Mouse (Mus musculus) ES-E14 (cell line): ENCODE results near the gene Rtraf. TPM values are rescaled to one million over a fixed set of nuclear protein-coding genes. Genes with fewer than 3 reads are reported as not detected.

ENCODE experiments used
- DNase-seq: peaks from one replicate; pipeline ENCODE4 v3.0.0-alpha.2; 2013; ENCODE audit warnings: low read depth, low spot score
- H3K27ac ChIP-seq: 2 replicates; pipeline ENCODE4 v1.5.1; 2012; ENCODE audit warnings: low read depth, mild to moderate bottlenecking, low read length, moderate library complexity, mixed read lengths; ENCODE audit not compliant: poor library complexity, insufficient read depth, severe bottlenecking
- H3K36me3 ChIP-seq: 2 replicates; pipeline ENCODE4 v1.6.1; 2012; ENCODE audit warnings: mild to moderate bottlenecking, low read length, moderate library complexity, mixed read lengths; ENCODE audit not compliant: control insufficient read depth, poor library complexity, insufficient read depth, severe bottlenecking
- H3K4me1 ChIP-seq, 2 experiments: fragments of 150-350 bp in 1 of 2; sonication (generic) in 1 of 2; 2 replicates each; pipeline ENCODE4 v1.6.1; 2012; ENCODE audit warnings: low read length in 2 of 2, mild to moderate bottlenecking in 1 of 2, mixed read lengths in 1 of 2; ENCODE audit not compliant: control insufficient read depth in 2 of 2, insufficient read depth in 2 of 2, poor library complexity in 1 of 2
- H3K4me3 ChIP-seq, 2 experiments: fragments of 150-350 bp in 1 of 2; sonication (generic) in 1 of 2; 2 replicates each; pipeline ENCODE4 v1.5.1; 2012; ENCODE audit warnings: low read length in 2 of 2, low read depth in 1 of 2, mild to moderate bottlenecking in 1 of 2, mixed read lengths in 1 of 2; ENCODE audit not compliant: insufficient read depth in 1 of 2, poor library complexity in 1 of 2, severe bottlenecking in 1 of 2
- H3K9ac ChIP-seq: 2 replicates; pipeline ENCODE4 v1.6.1; 2012; ENCODE audit warnings: low read depth, mild to moderate bottlenecking, low read length, mixed read lengths; ENCODE audit not compliant: poor library complexity, insufficient read depth, severe bottlenecking
- H3K9me3 ChIP-seq: fragments of 150-350 bp; sonication (generic); 2 replicates; pipeline ENCODE4 v1.6.1; 2012; ENCODE audit warnings: low read depth, mild to moderate bottlenecking, low read length; ENCODE audit not compliant: control insufficient read depth, insufficient read depth
- CHD2 ChIP-seq: IDR thresholded peaks from 2 replicates; pipeline ENCODE4 v1.6.1; 2014; ENCODE audit warnings: mild to moderate bottlenecking, low read depth, low read length, inconsistent platforms
- HCFC1 ChIP-seq: IDR thresholded peaks from 2 replicates; pipeline ENCODE4 v1.6.1; 2012; ENCODE audit warnings: low read length, inconsistent platforms, borderline replicate concordance; ENCODE audit not compliant: insufficient read depth
- MAFK ChIP-seq: IDR thresholded peaks from 2 replicates; pipeline ENCODE4 v1.6.1; 2014; ENCODE audit warnings: mild to moderate bottlenecking, low read depth, low read length, inconsistent platforms; ENCODE audit not compliant: insufficient read depth
- ZC3H11A ChIP-seq: IDR thresholded peaks from 2 replicates; pipeline ENCODE4 v1.6.1; 2012; ENCODE audit warnings: low read depth, mild to moderate bottlenecking, inconsistent platforms, low read length, borderline replicate concordance
- ZNF384 ChIP-seq: IDR thresholded peaks from 2 replicates; pipeline ENCODE4 v1.6.1; 2012; ENCODE audit warnings: low read depth, low read length, inconsistent platforms
- in situ Hi-C, 2 experiments: fragments of 600-800 bp; cut with MboI; formaldehyde crosslinking; loops; one replicate each; pipeline ENCODE4 v1.15.1; 2025; ENCODE audit warnings: low sequenced_read_pairs in 2 of 2, inconsistent platforms in 1 of 2; ENCODE audit not compliant: unreplicated experiment in 2 of 2
- total RNA-seq: library from RNA; depleted of rRNA; stranded (reverse); fragments of 300-350 nt; gene quantifications from 2 replicates; pipeline ENCODE4 v1.2.3, GENCODE M21; 2012

Gene Rtraf
- total RNA-seq, 1 experiment = 118 TPM

DNA sequence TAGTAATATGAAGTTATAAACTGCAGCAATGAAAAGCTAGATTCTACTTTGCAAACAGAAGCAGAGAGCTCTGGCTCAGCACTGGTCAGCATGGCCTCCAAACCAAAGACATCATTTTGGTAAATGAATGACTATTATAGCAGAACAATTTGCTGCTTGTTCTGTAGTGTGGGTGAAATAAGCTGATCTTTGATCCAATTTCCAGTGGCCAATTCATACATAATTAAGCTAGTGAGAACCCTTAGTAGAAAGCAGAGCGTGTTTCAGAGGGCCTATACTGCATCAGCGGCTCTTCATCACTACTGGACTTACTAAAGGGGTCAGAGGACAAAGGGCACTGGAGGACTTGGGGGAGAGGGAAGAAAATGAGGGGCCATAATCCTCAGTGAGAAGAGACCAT, 10.6 kb downstream of the Rtraf start:
- in situ Hi-C loops = no loop called here
- no peak for DNase-seq
- no peak overlapping the region for H3K9ac ChIP-seq
- no peak overlapping the region for H3K27ac ChIP-seq
- no peaks in the 10 kb centered on the region for H3K9me3 ChIP-seq
- peaks cover 45% of the 10 kb centered on the region for H3K36me3 ChIP-seq
- TF ChIP-seq CHD2 (no peak), MAFK (no peak), ZC3H11A (no peak), HCFC1 (no peak), ZNF384 (no peak)
- H3K4me3 ChIP-seq = no peak overlapping the region
- H3K4me1 ChIP-seq = 0 out of 4 replicates have a peak, but pooled peaks cover 0 to 1% of the 10 kb centered on the region in 2 experiments

DNA sequence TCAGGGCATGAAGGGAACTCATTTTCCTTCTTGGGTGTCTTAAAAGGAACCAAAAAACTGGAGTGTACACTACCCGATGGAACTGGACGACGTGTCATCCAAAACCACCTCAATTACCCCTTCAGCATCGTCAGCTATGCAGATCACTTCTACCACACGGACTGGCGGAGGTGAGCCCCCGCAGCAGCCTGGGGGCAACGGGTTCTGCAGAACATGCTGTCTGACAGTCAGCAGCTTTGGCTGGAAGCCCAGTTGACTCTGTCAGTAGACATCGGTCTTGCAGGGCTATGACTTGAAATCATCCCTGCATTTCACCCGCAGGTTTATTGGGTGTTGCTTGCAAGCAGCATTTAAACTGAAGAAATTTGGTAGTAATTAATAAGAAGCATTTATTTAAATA, 13.7 kb downstream of the Rtraf start:
- H3K4me3 ChIP-seq = no peak overlapping the region
- peaks cover 51% of the 10 kb centered on the region for H3K36me3 ChIP-seq
- H3K9me3 ChIP-seq = no peaks in the 10 kb centered on the region
- TF ChIP-seq ZNF384 (no peak), CHD2 (no peak), HCFC1 (no peak), MAFK (no peak), ZC3H11A (no peak)
- in situ Hi-C loops = loop anchor here in 1 of 2 experiments (10.0 kb wide), 1 partner anchor 55 kb away; the partner anchor contains the start of gene Nid2
- DNase-seq = no peak
- no peak overlapping the region for H3K9ac ChIP-seq
- H3K4me1 ChIP-seq = peaks cover 0 to 4% of the 10 kb centered on the region in 2 experiments; a peak in 1 of 4 replicates
- H3K27ac ChIP-seq = no peak overlapping the region

- peaks cover 54% of the 10 kb centered on the region for H3K36me3 ChIP-seq
Observed at GRCm38 (mm10) chr14:19807858-19808257, 15.8 kb downstream of the Rtraf start.

GRCm38 (mm10) chr14:19807339-19807738, 16.3 kb downstream of the Rtraf start:
- TF ChIP-seq ZC3H11A = no peak
- no peak for TF ChIP-seq ZNF384
- no peak for TF ChIP-seq MAFK
- no peak for TF ChIP-seq CHD2
- no peak for TF ChIP-seq HCFC1
- Histone ChIP-seq H3K27ac (no peak overlapping the region), H3K4me3 (no peak overlapping the region), H3K4me1 (peaks cover 4 to 13% of the 10 kb centered on the region in 2 experiments; a peak in 2 of 4 replicates), H3K9me3 (no peaks in the 10 kb centered on the region), H3K36me3 (peaks cover 54% of the 10 kb centered on the region), H3K9ac (no peak overlapping the region)
- in situ Hi-C loops = loop anchor here in 1 of 2 experiments (10.0 kb wide), 1 partner anchor 53 kb away; the partner anchor contains the start of gene Nid2
- no peak for DNase-seq

More at GRCm38 (mm10) chr14:19807858-19808257, 15.8 kb downstream of the Rtraf start:
- TF ChIP-seq ZNF384 (no peak), CHD2 (no peak), HCFC1 (no peak), ZC3H11A (no peak), MAFK (no peak)
- Histone ChIP-seq H3K4me3 (no peak overlapping the region), H3K27ac (no peak overlapping the region), H3K9ac (no peak overlapping the region), H3K9me3 (no peaks in the 10 kb centered on the region), H3K4me1 (peaks cover 4 to 13% of the 10 kb centered on the region in 2 experiments; a peak in 2 of 4 replicates)
- no peak for DNase-seq
- in situ Hi-C loops = loop anchor here in 1 of 2 experiments (10.0 kb wide), 1 partner anchor 53 kb away; the partner anchor contains the start of gene Nid2

- TF ChIP-seq HCFC1 (no peak), MAFK (no peak), ZC3H11A (no peak), CHD2 (no peak), ZNF384 (no peak)
- peaks cover 68% of the 10 kb centered on the region for H3K36me3 ChIP-seq
- peaks cover 4 to 17% of the 10 kb centered on the region in 2 experiments; a peak in 2 of 4 replicates for H3K4me1 ChIP-seq
- in situ Hi-C loops = loop anchor here in 1 of 2 experiments (10.0 kb wide), 1 partner anchor 49 kb away; the partner anchor contains the start of gene Nid2
- no peaks in the 10 kb centered on the region for H3K9me3 ChIP-seq
- H3K27ac ChIP-seq = no peak overlapping the region; the same call in 1 of the 2 replicates
- peak; percentile 60 for DNase-seq
- H3K4me3 ChIP-seq = no peak overlapping the region
- no peak overlapping the region for H3K9ac ChIP-seq
Observed at GRCm38 (mm10) chr14:19803623-19804022, 20.0 kb downstream of the Rtraf start.
